Mouse (Mus musculus) olfactory bulb, adult 2 months (tissue): Measurements from ENCODE around the gene 4921524J17Rik.

Experiments used
- CTCF ChIP-seq: fragments of 200-500 bp; IDR thresholded peaks from 2 replicates; pipeline ENCODE4 v1.5.1; 2012; ENCODE audit warnings: low read depth, mild to moderate bottlenecking, low read length, moderate library complexity; ENCODE audit not compliant: insufficient read depth
- POLR2A ChIP-seq: fragments of 200-500 bp; IDR thresholded peaks from 2 replicates; pipeline ENCODE4 v1.6.1; 2012; ENCODE audit warnings: mild to moderate bottlenecking, low read depth, low read length, moderate library complexity; ENCODE audit not compliant: insufficient read depth

GRCm38 (mm10) chr8:85460804-85461203, 28.2 kb upstream of the 4921524J17Rik start:
- TF ChIP-seq POLR2A, result no peak
- TF ChIP-seq CTCF, result no peak
